In genomic region chr4:138318509-138319266, GRCm38 (mm10) we compare ENCODE assay signal across 10 mouse cellular contexts. TPM values are rescaled to one million over a fixed set of nuclear protein-coding genes. Genes with fewer than 3 reads are reported as not detected.
DNase-seq lines count a peak whose midpoint lies in the region; ATAC-seq and TF ChIP-seq lines count a peak whose summit lies in the region.
"Had no signal": no experiment of that assay in that cellular context is flagged by ENCODE, and none has a peak within 500 bp of the region (broad histone marks: within the 10 kb centered on the region; RNA-seq: fewer than 3 reads in every experiment).

No protein-coding gene starts in this region.

- 0 out of 2 replicates have a peak, but pooled peaks cover 3% of the 10 kb centered on the region for H3K4me1 ChIP-seq in hindbrain, embryonic 11.5 days (replicated peaks; ENCODE audit: control insufficient read depth, insufficient read depth, low read length)
- no peaks in the 10 kb centered on the region for H3K4me1 ChIP-seq in limb, embryonic 11.5 days (ENCODE audit: control insufficient read depth, insufficient read depth, low read length)
- peaks cover 15% of the 10 kb centered on the region for H3K4me1 ChIP-seq in midbrain, embryonic 16.5 days (ENCODE audit: control insufficient read depth, insufficient read depth, low read length)

- WGBS in hindbrain, embryonic 11.5 days = 58% methylated on average over 6 of the region's 6 CpGs
- WGBS in limb, embryonic 11.5 days = 59% methylated on average over 6 of the region's 6 CpGs
- 55% methylated on average over 6 of the region's 6 CpGs for WGBS in midbrain, embryonic 16.5 days

- peak in 1 of 2 experiments; percentile 76 for DNase-seq in layer of hippocampus, adult 2 months (ENCODE audit: low spot score in 2 of 2)
- DNase-seq in layer of hippocampus, adult 9-10 months (ENCODE audit: low spot score) = no peak
- no peak for DNase-seq in Patski (ENCODE audit: low read depth, low spot score)
- peak; percentile 43 for DNase-seq in embryo, embryonic 11.5 days (ENCODE audit: low read depth, low spot score)
- peak; percentile 81 for DNase-seq in hindbrain, embryonic 11.5 days (ENCODE audit: low spot score)
- peak; percentile 69 for DNase-seq in limb, embryonic 11.5 days (ENCODE audit: low spot score)
- peak; percentile 36 to 55 for DNase-seq in thymus, postnatal 10 days (ENCODE audit: low spot score in 2 of 2)

- H3K9ac ChIP-seq in hindbrain, embryonic 11.5 days (ENCODE audit: low read depth, low read length) = no peak overlapping the region
- no peak overlapping the region for H3K9ac ChIP-seq in limb, embryonic 11.5 days (ENCODE audit: low read length)
- 0 out of 2 replicates have a peak overlapping the region, but pooled peaks have one; percentile 7 for H3K9ac ChIP-seq in midbrain, embryonic 16.5 days (ENCODE audit: low read depth, low read length)
- H3K9ac ChIP-seq: embryonic facial prominence, embryonic 15.5 days; limb, embryonic 15.5 days had no signal

- no peaks in the 10 kb centered on the region for H3K27me3 ChIP-seq in Patski
- H3K27me3 ChIP-seq in hindbrain, embryonic 11.5 days (ENCODE audit: control insufficient read depth, insufficient read depth, low read length) = no peaks in the 10 kb centered on the region
- H3K27me3 ChIP-seq in limb, embryonic 11.5 days (ENCODE audit: control insufficient read depth, insufficient read depth, low read length) = no peaks in the 10 kb centered on the region
- H3K27me3 ChIP-seq in midbrain, embryonic 16.5 days (ENCODE audit: control insufficient read depth, insufficient read depth, low read depth, low read length) = no peaks in the 10 kb centered on the region
- H3K27me3 ChIP-seq: embryonic facial prominence, embryonic 15.5 days; limb, embryonic 15.5 days had no signal

- no peak overlapping the region for H3K4me2 ChIP-seq in hindbrain, embryonic 11.5 days (replicated peaks; ENCODE audit: low read depth, low read length)
- no peak overlapping the region for H3K4me2 ChIP-seq in limb, embryonic 11.5 days (ENCODE audit: low read depth, severe bottlenecking)
- no peak overlapping the region for H3K4me2 ChIP-seq in midbrain, embryonic 16.5 days (ENCODE audit: low read length)
- H3K4me2 ChIP-seq: embryonic facial prominence, embryonic 15.5 days; limb, embryonic 15.5 days had no signal

- TF ChIP-seq CTCF in layer of hippocampus, adult 2 months (conservative IDR thresholded peaks at IDR 0.05) = peak; percentile 91
- TF ChIP-seq CTCF in Patski (IDR thresholded peaks at IDR 0.05) = no peak

- CTCF ChIA-PET in Patski (lab: Charles Lee) = interaction anchor here (0.7 to 2.9 kb wide), 16 partner anchors 8 to 111 kb away, joined by 3 to 11 read pairs (median 3); partner anchors contain the start of genes Cda and Ddost

- no peak overlapping the region; the same call in 1 of the 2 replicates for H3K27ac ChIP-seq in layer of hippocampus, adult 2 months
- H3K27ac ChIP-seq in hindbrain, embryonic 11.5 days (ENCODE audit: low read depth, low read length) = no peak overlapping the region
- H3K27ac ChIP-seq in limb, embryonic 11.5 days (replicated peaks; ENCODE audit: low read depth, low read length) = no peak overlapping the region
- H3K27ac ChIP-seq in midbrain, embryonic 16.5 days (ENCODE audit: low read length) = no peak overlapping the region
- H3K27ac ChIP-seq: embryonic facial prominence, embryonic 15.5 days; limb, embryonic 15.5 days had no signal

- H3K9me3 ChIP-seq in hindbrain, embryonic 11.5 days (ENCODE audit: control insufficient read depth, low read length) = no peaks in the 10 kb centered on the region
- H3K9me3 ChIP-seq in limb, embryonic 11.5 days (ENCODE audit: control insufficient read depth, low read length) = no peaks in the 10 kb centered on the region
- H3K9me3 ChIP-seq in midbrain, embryonic 16.5 days (replicated peaks; ENCODE audit: control insufficient read depth, low read length, poor library complexity, severe bottlenecking) = no peaks in the 10 kb centered on the region
- H3K9me3 ChIP-seq: embryonic facial prominence, embryonic 15.5 days; limb, embryonic 15.5 days had no signal

- peak; percentile 45 for ATAC-seq in Patski
- 0 out of 2 replicates have a peak, but pooled peaks have one; percentile 50 for ATAC-seq in hindbrain, embryonic 11.5 days (ENCODE audit: low FRiP score)
- peak; percentile 27; the same call in 1 of the 2 replicates for ATAC-seq in limb, embryonic 11.5 days (ENCODE audit: insufficient number of reproducible peaks, low FRiP score, low TSS enrichment, low read depth)
- ATAC-seq in midbrain, embryonic 16.5 days = peak; percentile 19; the same call in 1 of the 2 replicates

- POLR2A ChIA-PET in Patski (lab: Charles Lee) = no interaction called here

- no peaks in the 10 kb centered on the region for H3K36me3 ChIP-seq in hindbrain, embryonic 11.5 days (ENCODE audit: control insufficient read depth, insufficient read depth, low read length)
- peaks cover 4% of the 10 kb centered on the region; the same call in 1 of the 2 replicates for H3K36me3 ChIP-seq in limb, embryonic 11.5 days (ENCODE audit: control insufficient read depth, insufficient read depth, low read length)
- H3K36me3 ChIP-seq in midbrain, embryonic 16.5 days (ENCODE audit: control insufficient read depth, insufficient read depth, low read length) = peaks cover 14% of the 10 kb centered on the region

- H3K4me3 ChIP-seq in layer of hippocampus, adult 2 months = no peak overlapping the region
- no peak overlapping the region for H3K4me3 ChIP-seq in hindbrain, embryonic 11.5 days (ENCODE audit: low read depth, low read length)
- no peak overlapping the region for H3K4me3 ChIP-seq in limb, embryonic 11.5 days (ENCODE audit: low read depth, low read length)
- H3K4me3 ChIP-seq in midbrain, embryonic 16.5 days (ENCODE audit: low read depth, low read length) = no peak overlapping the region
- H3K4me3 ChIP-seq: embryonic facial prominence, embryonic 15.5 days; limb, embryonic 15.5 days had no signal

- in situ Hi-C loops in Patski (cut with MboI; ENCODE audit: low pct_unique_long_range_greater_than_20kb) = loop anchor here (5.0 to 10.0 kb wide), 3 partner anchors 59 to 474 kb away; no protein-coding TSS in a partner anchor

RNA-seq across cellular contexts. Expression of gene Pink1, which starts 7.4 kb away (rescaled TPM):
- total RNA-seq in layer of hippocampus, adult 2 months (2021) = 100 to 1,000 TPM; 245 to 254 TPM
- polyA plus RNA-seq in Patski (2021) = 58.2 TPM
- polyA plus RNA-seq in hindbrain, embryonic 11.5 days (2014; fragmentation: Nextera tagmentation; extraction: Ambion mirVana) = 19.9 and 24.5 TPM in 2 replicates
- polyA plus RNA-seq in limb, embryonic 11.5 days (2014; fragmentation: Nextera tagmentation; extraction: Ambion mirVana) = 17.8 and 18.5 TPM in 2 replicates
- 95.4 and 103 TPM in 2 replicates for polyA plus RNA-seq in midbrain, embryonic 16.5 days (2015; fragmentation: Nextera tagmentation; extraction: Ambion mirVana)

RNA-seq across cellular contexts. Expression of gene Ddost, which starts 14.2 kb away (rescaled TPM):
- total RNA-seq in layer of hippocampus, adult 2 months (2021) = 10 to 100 TPM; 93.1 to 93.5 TPM
- 164 TPM for polyA plus RNA-seq in Patski (2021)
- polyA plus RNA-seq in hindbrain, embryonic 11.5 days (2014; fragmentation: Nextera tagmentation; extraction: Ambion mirVana) = 214 and 227 TPM in 2 replicates
- polyA plus RNA-seq in limb, embryonic 11.5 days (2014; fragmentation: Nextera tagmentation; extraction: Ambion mirVana) = 258 and 272 TPM in 2 replicates
- polyA plus RNA-seq in midbrain, embryonic 16.5 days (2015; fragmentation: Nextera tagmentation; extraction: Ambion mirVana) = 201 and 208 TPM in 2 replicates

RNA-seq across cellular contexts. Expression of gene Cda, which starts 49.1 kb away (rescaled TPM):
- total RNA-seq in layer of hippocampus, adult 2 months (2021) = 1 to 10 TPM; 1.9 to 3.2 TPM
- polyA plus RNA-seq in Patski (2021) = 0.32 TPM
- 3.0 and 3.9 TPM in 2 replicates for polyA plus RNA-seq in hindbrain, embryonic 11.5 days (2014; fragmentation: Nextera tagmentation; extraction: Ambion mirVana)
- polyA plus RNA-seq in limb, embryonic 11.5 days (2014; fragmentation: Nextera tagmentation; extraction: Ambion mirVana) = 4.1 and 4.5 TPM in 2 replicates
- polyA plus RNA-seq in midbrain, embryonic 16.5 days (2015; fragmentation: Nextera tagmentation; extraction: Ambion mirVana) = 4.4 and 4.8 TPM in 2 replicates

Comparison
In these comparisons a context has a peak if more than half of its experiments do, and no peak if none do; other contexts are left out.
1. DNase-seq: peak in embryo, embryonic 11.5 days (single experiment), hindbrain, embryonic 11.5 days (single experiment), limb, embryonic 11.5 days (single experiment) and thymus, postnatal 10 days (2 of 2); none in layer of hippocampus, adult 9-10 months (single experiment) and Patski (single experiment).
2. Peak in every context shown above with its lines, with median percentiles within 50 percentile points of each other: ATAC-seq.